Mouse (Mus musculus) forebrain, embryonic 14.5 days (tissue): ENCODE results near the gene Pheta2. TPM values are rescaled to one million over a fixed set of nuclear protein-coding genes. Genes with fewer than 3 reads are reported as not detected.

Experiments used
- ATAC-seq: fragments of 200-750 bp; cut with Nextera tagmentation; 2 replicates; pipeline ENCODE4 v1.8.0; 2017; ENCODE audit warnings: mild to moderate bottlenecking, moderate library complexity
- DNase-seq: peaks from one replicate; pipeline ENCODE4 v3.0.0-alpha.2; 2015; ENCODE audit warnings: low spot score
- H3K27ac ChIP-seq: fragments of 300-500 bp; sonication (generic); 2 replicates; pipeline ENCODE4 v1.5.1; 2014; ENCODE audit warnings: low read depth, mild to moderate bottlenecking, control low read depth, low read length, moderate library complexity
- H3K27me3 ChIP-seq: fragments of 300-500 bp; sonication (generic); replicated peaks from 2 replicates; pipeline ENCODE4 v1.6.1; 2014; ENCODE audit warnings: low read length, control low read depth, mixed read lengths; ENCODE audit not compliant: control insufficient read depth, insufficient read depth
- H3K36me3 ChIP-seq: fragments of 300-500 bp; sonication (generic); 2 replicates; pipeline ENCODE4 v1.6.1; 2014; ENCODE audit warnings: low read length, control low read depth; ENCODE audit not compliant: control insufficient read depth, insufficient read depth
- H3K4me1 ChIP-seq: fragments of 300-500 bp; sonication (generic); 2 replicates; pipeline ENCODE4 v1.6.1; 2014; ENCODE audit warnings: antibody characterized with exemption, low read length, control low read depth; ENCODE audit not compliant: control insufficient read depth, insufficient read depth
- H3K4me2 ChIP-seq: fragments of 300-500 bp; sonication (generic); 2 replicates; pipeline ENCODE4 v1.6.1; 2014; ENCODE audit warnings: mild to moderate bottlenecking, control low read depth, low read length
- H3K4me3 ChIP-seq: fragments of 300-500 bp; sonication (generic); 2 replicates; pipeline ENCODE4 v1.5.1; 2014; ENCODE audit warnings: low read depth, low read length, control low read depth
- H3K9ac ChIP-seq: fragments of 300-500 bp; sonication (generic); 2 replicates; pipeline ENCODE4 v1.6.1; 2014; ENCODE audit warnings: mild to moderate bottlenecking, low read length, control low read depth, moderate library complexity
- H3K9me3 ChIP-seq: fragments of 300-500 bp; sonication (generic); replicated peaks from 2 replicates; pipeline ENCODE4 v1.6.1; 2016; ENCODE audit warnings: low read length, control low read depth, mixed read lengths; ENCODE audit not compliant: control insufficient read depth
- WGBS: fragments of 180-500 bp; shearing (Covaris S2); extraction: QIAGEN DNeasy Blood & Tissue Kit; methylation state at CpG from one replicate; pipeline ENCODE4 v1.1.7; 2014; 5-methylcytosine and 5-hydroxymethylcytosine counted together
- polyA plus RNA-seq: library from polyadenylated mRNA; unstranded; fragments of >200 nt; fragmentation: Nextera tagmentation; extraction: Ambion mirVana; gene quantifications from 2 replicates; pipeline ENCODE4 v1.2.1, GENCODE M21; 2014

Gene Pheta2
- polyA plus RNA-seq, 1 experiment from 2014 or later, result 0.63 TPM

- Histone ChIP-seq H3K27ac (peak overlapping the region; percentile 82; the same call in 1 of the 2 replicates), H3K4me3 (peak overlapping the region; percentile 49), H3K4me2 (peak overlapping the region; percentile 89), H3K36me3 (peaks cover 37% of the 10 kb centered on the region), H3K9ac (peak overlapping the region; percentile 66), H3K4me1 (peaks cover 8% of the 10 kb centered on the region), H3K27me3 (no peaks in the 10 kb centered on the region), H3K9me3 (no peaks in the 10 kb centered on the region)
- 67% methylated on average over 14 of the region's 14 CpGs for WGBS
- ATAC-seq (peak; percentile 14; the same call in 1 of the 2 replicates), DNase-seq (no peak)
Observed at GRCm38 (mm10) chr15:82346580-82347302, 8.0 kb downstream of the Pheta2 start.

DNA sequence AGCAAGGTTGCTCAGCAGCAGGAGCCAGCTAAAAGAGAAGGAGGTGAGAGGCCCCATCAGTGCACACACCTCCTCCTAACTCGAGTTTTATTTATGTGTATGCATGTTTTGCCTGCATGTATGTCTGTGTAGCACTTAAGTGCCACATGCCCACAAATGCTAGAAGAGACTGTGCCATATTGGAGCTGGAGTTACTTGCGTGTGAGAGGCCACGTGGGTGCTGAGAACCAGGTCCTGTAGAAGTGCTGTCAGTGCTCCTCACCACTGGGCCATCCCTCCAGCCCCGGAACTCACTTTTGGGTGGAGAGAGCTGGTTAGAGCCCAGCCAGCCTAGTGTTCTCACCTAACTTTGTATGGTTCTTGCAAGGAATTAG, 8.5 kb downstream of the Pheta2 start:
- no peak overlapping the region; the same call in 1 of the 2 replicates for H3K9ac ChIP-seq
- peaks cover 37% of the 10 kb centered on the region for H3K36me3 ChIP-seq
- no peak for DNase-seq
- ATAC-seq, result no peak
- 87% methylated on average over 4 of the region's 4 CpGs for WGBS
- H3K4me3 ChIP-seq, result peak overlapping the region; percentile 49
- H3K9me3 ChIP-seq, result no peaks in the 10 kb centered on the region
- H3K4me2 ChIP-seq, result peak overlapping the region; percentile 89
- H3K4me1 ChIP-seq, result peaks cover 8% of the 10 kb centered on the region
- no peaks in the 10 kb centered on the region for H3K27me3 ChIP-seq
- no peak overlapping the region for H3K27ac ChIP-seq

GRCm38 (mm10) chr15:82347852-82348251, 9.1 kb downstream of the Pheta2 start:
- H3K9me3 ChIP-seq, result no peaks in the 10 kb centered on the region
- 92% methylated on average over 12 of the region's 12 CpGs for WGBS
- H3K36me3 ChIP-seq, result peaks cover 37% of the 10 kb centered on the region
- ATAC-seq (no peak), DNase-seq (no peak)
- H3K27me3 ChIP-seq, result no peaks in the 10 kb centered on the region
- H3K27ac ChIP-seq, result no peak overlapping the region
- no peak overlapping the region for H3K4me2 ChIP-seq
- no peak overlapping the region for H3K4me3 ChIP-seq
- peaks cover 10% of the 10 kb centered on the region for H3K4me1 ChIP-seq
- no peak overlapping the region for H3K9ac ChIP-seq

GRCm38 (mm10) chr15:82348258-82348998, 9.7 kb downstream of the Pheta2 start:
- H3K9ac ChIP-seq, result no peak overlapping the region

DNA sequence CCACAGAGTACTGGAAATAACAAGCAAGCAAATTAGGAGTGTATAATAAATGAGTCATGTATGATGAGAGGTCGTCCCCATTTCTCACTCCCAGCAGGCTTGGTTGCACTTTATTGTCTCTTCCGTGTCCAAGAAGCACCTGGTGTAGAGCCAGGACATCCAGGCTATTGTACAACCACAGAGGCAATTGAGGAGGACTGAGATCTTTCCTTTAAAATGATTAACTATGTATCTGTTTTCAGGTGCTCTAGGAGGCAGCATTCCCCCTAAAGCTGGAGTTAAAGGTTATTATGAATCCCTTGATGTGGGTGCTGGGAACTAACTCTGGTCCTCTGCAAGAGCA, 10.2 kb downstream of the Pheta2 start:
- Histone ChIP-seq H3K4me1 (peaks cover 16% of the 10 kb centered on the region), H3K4me2 (no peak overlapping the region), H3K9ac (no peak overlapping the region), H3K9me3 (no peaks in the 10 kb centered on the region), H3K36me3 (peaks cover 37% of the 10 kb centered on the region), H3K27me3 (no peaks in the 10 kb centered on the region), H3K27ac (no peak overlapping the region), H3K4me3 (no peak overlapping the region)
- 89% methylated on average over 2 of the region's 2 CpGs for WGBS
- ATAC-seq (no peak), DNase-seq (no peak)

More at GRCm38 (mm10) chr15:82348258-82348998, 9.7 kb downstream of the Pheta2 start:
- WGBS, result 86% methylated on average over 8 of the region's 8 CpGs
- ATAC-seq (no peak), DNase-seq (no peak)
- H3K9me3 ChIP-seq, result no peaks in the 10 kb centered on the region
- no peak overlapping the region for H3K4me3 ChIP-seq
- H3K4me1 ChIP-seq, result peaks cover 15% of the 10 kb centered on the region
- no peak overlapping the region for H3K4me2 ChIP-seq
- no peaks in the 10 kb centered on the region for H3K27me3 ChIP-seq
- H3K36me3 ChIP-seq, result peaks cover 37% of the 10 kb centered on the region
- H3K27ac ChIP-seq, result no peak overlapping the region

GRCm38 (mm10) chr15:82350349-82350748, 11.6 kb downstream of the Pheta2 start:
- no peak for DNase-seq
- Histone ChIP-seq H3K4me3 (no peak overlapping the region), H3K4me1 (peaks cover 19% of the 10 kb centered on the region), H3K27me3 (no peaks in the 10 kb centered on the region), H3K9ac (no peak overlapping the region), H3K9me3 (no peaks in the 10 kb centered on the region), H3K36me3 (peaks cover 37% of the 10 kb centered on the region), H3K27ac (no peak overlapping the region), H3K4me2 (no peak overlapping the region)
- 93% methylated on average over 4 of the region's 4 CpGs for WGBS
- no peak for ATAC-seq

GRCm38 (mm10) chr15:82351480-82351879, 12.7 kb downstream of the Pheta2 start:
- no peak for DNase-seq
- Histone ChIP-seq H3K9me3 (no peaks in the 10 kb centered on the region), H3K4me1 (peaks cover 19% of the 10 kb centered on the region), H3K4me3 (no peak overlapping the region), H3K27me3 (no peaks in the 10 kb centered on the region), H3K9ac (no peak overlapping the region), H3K27ac (no peak overlapping the region), H3K36me3 (peaks cover 37% of the 10 kb centered on the region), H3K4me2 (no peak overlapping the region)
- ATAC-seq, result no peak
- 80% methylated on average over 3 of the region's 3 CpGs for WGBS

- WGBS, result 29% methylated on average over 14 of the region's 14 CpGs
- no peaks in the 10 kb centered on the region for H3K27me3 ChIP-seq
- H3K4me3 ChIP-seq, result peak overlapping the region; percentile 92
- ATAC-seq, result no peak
- H3K9ac ChIP-seq, result peak overlapping the region; percentile 98
- no peak overlapping the region; the same call in 1 of the 2 replicates for H3K27ac ChIP-seq
- peaks cover 12% of the 10 kb centered on the region for H3K4me1 ChIP-seq
- no peaks in the 10 kb centered on the region for H3K9me3 ChIP-seq
- H3K4me2 ChIP-seq, result peak overlapping the region; percentile 84
- peaks cover 30% of the 10 kb centered on the region for H3K36me3 ChIP-seq
- DNase-seq, result no peak
Observed at GRCm38 (mm10) chr15:82353078-82353744, 14.5 kb downstream of the Pheta2 start.
